Mouse (Mus musculus) right cerebral cortex, adult 18-20 months (tissue): ENCODE measurements around the gene Tnfaip3.

Experiments
- DNase-seq: peaks from one replicate; pipeline ENCODE4 v3.0.0; 2022; ENCODE audit warnings: mixed read lengths

The Tnfaip3 gene

GRCm38 (mm10) chr10:19014381-19015256, 838 bp downstream of the Tnfaip3 start:
- no peak for DNase-seq

GRCm38 (mm10) chr10:19013351-19013750, 2.1 kb downstream of the Tnfaip3 start:
- DNase-seq = no peak

- DNase-seq = no peak
These were observed 2.8 kb downstream of the Tnfaip3 start for GRCm38 (mm10) chr10:19012616-19013015.

- no peak for DNase-seq
These were observed 3.5 kb downstream of the Tnfaip3 start for GRCm38 (mm10) chr10:19011832-19012440.

- no peak for DNase-seq
These were observed 5.0 kb downstream of the Tnfaip3 start for GRCm38 (mm10) chr10:19010414-19010813.

GRCm38 (mm10) chr10:19009186-19009672, 6.2 kb downstream of the Tnfaip3 start:
- DNase-seq = no peak

- no peak for DNase-seq
These were observed 6.9 kb downstream of the Tnfaip3 start for GRCm38 (mm10) chr10:19008607-19008940.

- no peak for DNase-seq
These were observed 7.4 kb downstream of the Tnfaip3 start for GRCm38 (mm10) chr10:19007897-19008606.

GRCm38 (mm10) chr10:19002091-19002785, 13.2 kb downstream of the Tnfaip3 start:
- peak; percentile 83 for DNase-seq

- no peak for DNase-seq
These were observed 16.0 kb downstream of the Tnfaip3 start for GRCm38 (mm10) chr10:18999427-18999826.

- DNase-seq = no peak
These were observed 19.1 kb downstream of the Tnfaip3 start for GRCm38 (mm10) chr10:18996331-18996730.

- no peak for DNase-seq
These were observed 19.8 kb downstream of the Tnfaip3 start for GRCm38 (mm10) chr10:18995465-18996261.

- DNase-seq = no peak
These were observed 22.5 kb downstream of the Tnfaip3 start for GRCm38 (mm10) chr10:18992971-18993370.

- no peak for DNase-seq
These were observed 24.4 kb downstream of the Tnfaip3 start for GRCm38 (mm10) chr10:18991057-18991456.

GRCm38 (mm10) chr10:18987907-18988199, 27.6 kb downstream of the Tnfaip3 start:
- DNase-seq = no peak

- no peak for DNase-seq
These were observed 28.2 kb downstream of the Tnfaip3 start for GRCm38 (mm10) chr10:18987046-18987906.

GRCm38 (mm10) chr10:18985516-18985915, 29.9 kb downstream of the Tnfaip3 start:
- DNase-seq = no peak

GRCm38 (mm10) chr10:18983514-18983913, 31.9 kb downstream of the Tnfaip3 start:
- DNase-seq = no peak

GRCm38 (mm10) chr10:18974486-18974885, 41.0 kb downstream of the Tnfaip3 start:
- DNase-seq = no peak

- no peak for DNase-seq
These were observed 48.6 kb downstream of the Tnfaip3 start for GRCm38 (mm10) chr10:18966893-18967292.

GRCm38 (mm10) chr10:18965601-18966000, 49.9 kb downstream of the Tnfaip3 start:
- DNase-seq = no peak
